Mouse (Mus musculus) heart, postnatal 0 days (tissue): Measurements from ENCODE around the gene Cd151.

Experiments used
- CTCF ChIP-seq: IDR thresholded peaks from 2 replicates; pipeline ENCODE4 v1.5.1; 2016; ENCODE audit warnings: antibody characterized with exemption, control low read depth, low read depth
- EP300 ChIP-seq: IDR thresholded peaks from 2 replicates; pipeline ENCODE4 v1.6.1; 2016; ENCODE audit warnings: antibody characterized with exemption, low read depth

GRCm38 (mm10) chr7:141432741-141433516 is 34.3 kb upstream of the Cd151 start:
- no peak for TF ChIP-seq CTCF
- TF ChIP-seq EP300: no peak
